In the genomic region with DNA sequence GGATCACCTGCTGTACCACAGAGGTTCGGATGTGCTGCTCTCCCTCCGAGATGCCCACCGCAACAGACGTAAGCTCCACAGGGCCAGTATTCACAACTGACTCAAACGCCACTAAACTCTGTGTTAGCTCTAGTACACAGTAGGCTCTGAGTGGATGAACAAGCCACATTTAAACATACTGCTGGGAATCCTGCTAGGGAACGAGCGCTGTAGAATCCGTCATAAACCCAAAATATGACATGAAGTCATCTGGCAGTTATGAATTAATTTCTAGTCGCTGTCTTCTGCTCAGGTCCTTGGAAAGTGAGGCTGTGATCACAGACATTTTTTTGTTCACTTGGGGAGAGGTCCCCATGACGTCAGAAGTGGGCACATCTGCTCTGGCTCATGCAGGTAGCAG, we compare ENCODE assay signal across 18 mouse cellular contexts. TPM values are rescaled to one million over a fixed set of nuclear protein-coding genes. Genes with fewer than 3 reads are reported as not detected.
"Had no signal": no experiment of that assay in that cellular context is flagged by ENCODE, and none has a peak within 500 bp of the region (broad histone marks: within the 10 kb centered on the region; RNA-seq: fewer than 3 reads in every experiment).

No protein-coding gene starts in this region.

- ATAC-seq: liver, embryonic 12.5 days had no signal

- H3K36me3 ChIP-seq: limb, embryonic 15.5 days; liver, embryonic 12.5 days; midbrain, embryonic 10.5 days; neural tube, embryonic 12.5 days; stomach, embryonic 15.5 days had no signal

- H3K27ac ChIP-seq: kidney, postnatal 0 days; limb, embryonic 15.5 days; liver, embryonic 12.5 days; midbrain, embryonic 10.5 days; neural tube, embryonic 12.5 days; stomach, embryonic 15.5 days had no signal

- H3K4me2 ChIP-seq: limb, embryonic 15.5 days; liver, embryonic 12.5 days; lung, embryonic 14.5 days; neural tube, embryonic 12.5 days; stomach, embryonic 15.5 days had no signal

- H3K9me3 ChIP-seq: limb, embryonic 15.5 days; liver, embryonic 12.5 days; midbrain, embryonic 10.5 days; neural tube, embryonic 12.5 days; stomach, embryonic 15.5 days had no signal

- H3K9ac ChIP-seq: limb, embryonic 15.5 days; liver, embryonic 12.5 days; lung, embryonic 14.5 days; neural tube, embryonic 12.5 days; stomach, embryonic 15.5 days had no signal

- H3K4me3 ChIP-seq: limb, embryonic 15.5 days; liver, embryonic 12.5 days; midbrain, embryonic 10.5 days; neural tube, embryonic 12.5 days; stomach, embryonic 15.5 days had no signal

- DNase-seq: kidney, postnatal 36 days; lung, embryonic 14.5 days; lung, postnatal 10 days; lung, postnatal 4 days; midbrain, embryonic 14.5 days; right cerebral cortex, postnatal 14 days; thymus, adult 2 months; thymus, postnatal 25 days had no signal

RNA-seq across cellular contexts. Expression of gene Klhl40, which starts 1.5 kb away (rescaled TPM):
- total RNA-seq: megakaryocyte, adult 5-6 weeks; neutrophil, adult 5-6 weeks had no signal
- polyA plus RNA-seq: kidney, postnatal 0 days; spleen, adult 2 months had no signal

RNA-seq across cellular contexts. Expression of gene Hhatl, which starts 16.4 kb away (rescaled TPM):
- total RNA-seq: megakaryocyte, adult 5-6 weeks; neutrophil, adult 5-6 weeks had no signal
- polyA plus RNA-seq: limb, embryonic 11.5 days; liver, embryonic 12.5 days; midbrain, embryonic 10.5 days; neural tube, embryonic 12.5 days had no signal

RNA-seq across cellular contexts. Expression of gene Zfp651, which starts 16.8 kb away (rescaled TPM):
- total RNA-seq: megakaryocyte, adult 5-6 weeks; neutrophil, adult 5-6 weeks had no signal
